Mouse (Mus musculus) gastrocnemius, adult 18-20 months (tissue): ENCODE measurements around the gene Elp5. TPM values are rescaled to one million over a fixed set of nuclear protein-coding genes. Genes with fewer than 3 reads are reported as not detected.
"Not testable (repeated sequence)": the region's sequence is repeated elsewhere in the genome, so short reads cannot be mapped to it uniquely, and the experiment has no call there.

ENCODE experiments used
- DNase-seq: peaks from one replicate; pipeline ENCODE4 v3.0.0; 2021; ENCODE audit warnings: low spot score
- total RNA-seq, 2 experiments: library from RNA; stranded (reverse); gene quantifications; 2 replicates each; pipeline ENCODE4 v1.2.3; 2021

Elp5 gene
- total RNA-seq, 2 experiments from 2014 or later = 35.1 to 35.3 TPM

DNA sequence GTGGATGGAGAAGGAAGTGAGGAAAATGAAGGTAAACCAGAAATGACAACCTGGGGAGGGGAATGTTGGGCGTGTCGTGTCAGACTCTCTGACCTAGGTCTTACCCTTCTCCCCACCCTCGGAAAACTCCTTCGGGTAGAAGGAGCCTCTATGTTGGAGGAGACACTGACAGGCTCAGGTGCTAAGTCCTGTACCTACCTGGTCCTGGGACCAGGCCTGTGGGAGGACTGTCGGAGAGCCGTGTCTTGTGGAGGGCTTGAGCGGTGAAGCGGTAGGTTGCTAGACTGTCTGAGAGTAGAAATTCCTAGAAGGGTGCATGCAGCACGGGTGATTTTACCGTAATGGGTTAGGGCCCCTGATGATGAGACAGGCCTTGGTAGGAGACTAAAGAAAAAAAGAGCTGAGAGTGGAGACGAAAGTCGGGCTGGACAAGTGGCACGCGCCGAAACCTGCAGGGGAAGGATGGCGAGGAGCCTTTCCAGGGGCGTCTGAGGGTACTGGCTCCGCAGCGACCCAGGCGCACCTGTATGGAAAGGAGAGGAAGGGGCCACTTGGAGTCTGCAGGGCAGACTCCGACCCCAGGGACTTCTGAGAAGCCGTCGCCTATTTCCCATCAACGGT is 17.6 kb downstream of the Elp5 start, which contains the start of gene Cldn7:
TSS of gene Cldn7 (plus strand) at position 130 of the 621 bp plus-strand sequence.
- DNase-seq = no peak

DNA sequence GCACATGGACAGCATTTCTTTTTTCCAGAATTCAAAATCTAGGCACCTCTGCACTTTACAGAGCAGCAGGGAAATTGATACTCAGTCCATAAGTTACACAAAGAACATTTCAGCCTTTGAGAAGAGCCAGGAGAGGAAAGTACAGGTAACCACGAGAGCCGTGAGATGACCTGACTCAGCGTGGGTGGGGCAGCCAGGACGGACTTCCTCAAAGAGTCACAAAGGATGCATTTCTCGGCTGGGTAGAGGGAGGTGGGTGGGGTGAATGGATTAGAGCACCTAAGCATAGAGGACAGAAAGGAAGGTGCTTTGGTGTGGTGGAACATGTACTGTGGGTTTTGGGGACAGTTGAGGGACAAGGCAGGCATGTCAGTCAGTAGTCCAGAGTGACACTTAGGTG is 20.5 kb downstream of the Elp5 start:
- DNase-seq = no peak

DNA sequence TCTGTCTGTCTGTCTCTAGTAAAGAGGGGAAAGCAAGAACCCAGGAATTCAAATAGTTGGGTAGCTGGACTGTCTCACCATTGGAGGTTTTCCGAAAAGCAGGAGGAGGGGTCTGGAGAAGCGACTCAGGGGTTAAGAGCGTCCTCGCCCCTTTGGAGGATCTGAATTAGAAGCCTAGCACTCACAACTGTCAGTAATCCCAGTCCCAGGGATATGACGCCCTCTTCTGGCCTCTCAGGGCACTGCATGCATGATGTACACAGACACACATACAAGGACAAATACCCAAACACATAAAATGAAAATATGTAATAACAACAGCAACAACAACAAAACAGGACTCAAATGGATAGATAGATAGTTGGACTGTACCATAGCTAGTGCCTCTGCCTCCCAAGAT is 21.7 kb downstream of the Elp5 start:
- DNase-seq = no peak

DNA sequence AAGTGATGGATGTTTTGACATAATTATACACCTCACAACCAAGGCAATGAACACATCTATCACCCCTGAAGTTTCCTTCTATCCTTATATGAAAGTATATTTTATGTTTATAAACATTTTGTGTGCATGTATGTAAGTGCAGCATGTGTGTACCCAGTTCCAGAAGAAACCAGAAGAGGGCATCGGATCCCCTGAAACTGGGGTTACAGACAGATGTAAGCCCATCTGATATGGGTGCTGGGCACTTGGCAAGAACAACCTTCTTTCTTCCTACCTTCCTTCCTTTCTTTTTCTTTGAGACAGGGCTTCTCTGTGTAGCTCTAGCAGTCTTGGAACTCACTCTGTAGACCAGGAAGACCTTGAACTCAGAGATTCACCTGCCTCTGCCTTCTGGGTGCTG is 26.1 kb downstream of the Elp5 start:
- DNase-seq = no peak

DNA sequence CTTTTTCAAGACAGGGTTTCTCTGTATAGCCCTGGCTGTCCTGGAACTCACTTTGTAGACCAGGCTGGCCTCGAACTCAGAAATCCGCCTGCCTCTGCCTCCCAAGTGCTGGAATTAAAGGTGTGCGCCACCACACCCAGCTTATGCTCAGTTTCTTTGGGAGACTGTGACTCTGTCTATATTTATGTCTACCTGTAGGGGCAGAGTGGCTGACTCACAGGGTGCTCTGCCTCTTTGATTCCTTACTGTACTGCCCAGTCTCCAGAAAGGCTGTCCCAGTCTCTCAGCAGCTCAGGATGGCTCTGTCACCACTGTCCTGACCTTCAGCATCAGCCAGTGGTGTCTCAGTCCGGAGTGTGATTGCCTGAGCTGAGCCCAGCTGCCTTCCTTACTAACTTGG is 26.7 kb downstream of the Elp5 start:
- not testable (repeated sequence) for DNase-seq

DNA sequence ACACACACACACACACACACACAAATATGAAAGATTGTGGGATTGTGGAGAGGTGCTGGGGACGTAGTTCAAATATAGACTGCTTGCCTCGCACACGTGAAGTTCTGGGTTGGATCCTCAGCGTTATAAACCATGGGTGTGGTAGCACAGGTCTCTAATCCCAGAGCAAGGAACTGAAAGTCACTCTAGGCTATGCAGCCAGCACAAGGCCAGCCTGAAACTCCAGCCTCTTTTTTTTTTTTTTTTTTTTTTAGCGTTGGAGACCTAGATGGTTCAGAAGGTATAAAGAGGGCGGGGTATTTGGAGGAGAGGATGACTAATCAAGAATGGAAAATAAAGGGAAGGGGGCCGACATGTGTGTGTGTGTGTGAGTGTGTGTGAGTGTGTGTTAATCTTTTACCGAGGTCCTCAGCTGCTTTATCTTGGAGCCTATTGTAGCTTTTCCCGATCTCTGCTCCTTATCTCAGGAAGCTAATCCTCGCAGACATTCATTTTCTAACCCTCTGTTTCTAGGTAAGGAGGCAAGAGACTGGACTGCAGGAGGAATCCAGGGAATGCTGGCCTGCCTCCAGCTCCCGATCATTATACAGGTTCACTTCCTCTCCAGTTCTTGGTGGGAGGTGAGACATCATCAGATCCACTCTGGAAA is 28.9 kb downstream of the Elp5 start:
- DNase-seq = no peak

DNA sequence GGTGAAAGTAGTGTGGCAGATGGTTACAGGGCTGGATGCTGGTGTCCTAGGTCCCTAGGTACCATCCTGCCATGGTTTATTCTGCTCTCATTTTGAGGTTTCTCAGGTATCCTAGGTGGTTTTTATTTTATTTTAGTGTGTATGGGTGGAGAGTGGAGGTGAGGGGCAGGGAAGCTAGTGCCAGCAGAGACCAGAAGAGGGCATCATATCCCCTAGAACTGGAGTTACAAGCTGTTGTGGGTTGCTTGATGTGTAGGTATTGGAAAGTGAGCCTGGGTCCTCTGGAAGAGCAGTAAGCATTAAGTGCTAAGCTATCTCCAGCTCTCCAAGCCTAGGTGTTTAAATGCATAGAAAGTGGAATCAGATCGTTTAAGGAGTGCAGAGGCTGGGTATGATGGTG is 30.0 kb downstream of the Elp5 start:
- DNase-seq = no peak

DNA sequence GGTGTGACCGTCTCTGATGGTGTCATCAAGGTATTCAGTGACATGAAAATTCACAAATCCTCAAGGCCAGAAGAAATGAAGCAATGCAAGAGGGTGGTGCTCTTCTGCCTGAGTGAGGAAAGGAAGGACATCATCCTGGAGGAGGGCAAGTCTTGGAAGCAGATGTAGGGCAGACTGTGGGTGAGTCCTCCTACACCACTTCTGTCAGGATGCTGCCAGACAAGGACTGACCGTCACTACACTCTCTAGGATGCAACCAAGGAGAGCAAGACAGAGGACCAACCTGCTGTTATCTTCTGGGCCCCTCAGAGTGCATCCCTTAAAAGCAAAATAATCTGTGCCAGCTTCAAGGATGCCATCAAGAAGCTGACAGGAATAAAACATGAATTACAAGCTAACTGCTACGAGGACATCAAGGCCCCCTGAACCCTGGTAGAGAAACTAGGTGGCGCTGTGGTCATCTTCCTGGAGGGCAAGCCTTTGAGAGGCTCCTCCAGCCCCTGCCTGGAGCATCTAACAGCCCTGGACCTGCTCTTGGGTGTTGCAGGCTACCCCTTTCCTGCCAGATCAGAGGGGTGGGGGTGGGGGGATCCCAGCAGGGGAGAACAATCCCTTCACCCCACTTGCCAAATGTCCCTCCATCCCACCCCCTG is 31.4 kb downstream of the Elp5 start:
- peak; percentile 31 for DNase-seq

DNA sequence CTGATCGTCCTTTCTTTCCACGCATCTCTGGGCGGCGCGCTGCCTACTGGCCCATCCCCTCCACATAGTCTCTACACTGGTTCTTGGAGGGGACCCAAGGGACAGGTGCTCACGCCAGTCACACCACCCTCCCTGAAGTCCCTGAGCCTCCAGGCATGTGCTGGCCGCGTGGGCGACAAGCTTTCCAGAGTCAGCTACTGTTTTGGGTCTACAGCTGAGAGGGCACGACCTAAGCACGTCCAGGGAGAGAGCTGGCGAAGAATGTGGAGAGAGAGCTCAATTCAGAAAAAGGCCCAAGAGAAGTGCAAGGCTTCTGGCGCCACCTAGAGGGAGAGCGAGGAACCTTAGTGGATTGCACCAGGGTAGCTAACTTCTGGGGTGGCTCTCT is 33.6 kb downstream of the Elp5 start:
- DNase-seq = peak; percentile 95

DNA sequence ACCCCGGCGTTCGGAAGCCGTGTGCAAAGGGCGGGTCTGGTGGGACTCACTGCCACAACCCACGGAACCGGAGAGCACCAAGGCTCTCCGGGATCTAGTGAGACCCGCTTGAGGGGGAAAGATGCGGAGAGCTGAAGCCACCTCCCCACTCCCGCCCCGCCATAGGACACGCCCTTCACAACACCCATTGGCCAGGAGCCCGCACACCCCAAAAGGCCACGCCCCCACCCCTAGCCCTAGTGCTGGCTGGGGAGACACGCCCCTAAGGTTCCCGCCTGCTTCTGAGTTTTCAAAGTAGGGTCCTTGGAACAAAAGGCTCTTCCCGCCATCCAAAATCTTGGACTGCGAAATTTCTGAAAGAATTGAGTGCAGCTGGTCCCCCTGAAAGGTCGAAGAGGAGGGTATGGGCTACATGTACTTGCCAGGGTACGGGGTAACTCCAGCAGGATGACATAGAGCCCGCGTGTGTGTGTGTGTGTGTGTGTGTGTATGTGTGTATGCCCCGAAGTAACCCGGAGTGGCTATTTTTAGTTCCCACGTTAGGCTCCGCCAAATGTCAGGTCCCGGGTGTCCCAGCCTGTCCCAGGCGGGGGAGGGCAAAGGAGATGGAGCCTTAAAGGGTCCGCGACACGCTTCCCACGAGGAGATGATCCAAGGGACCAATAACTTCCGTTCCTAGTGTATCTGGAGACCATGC is 34.1 kb downstream of the Elp5 start, which contains the start of gene Slc2a4:
TSS of gene Slc2a4 (minus strand) at position 123 of the 697 bp plus-strand sequence.
- peak; percentile 96 for DNase-seq

DNA sequence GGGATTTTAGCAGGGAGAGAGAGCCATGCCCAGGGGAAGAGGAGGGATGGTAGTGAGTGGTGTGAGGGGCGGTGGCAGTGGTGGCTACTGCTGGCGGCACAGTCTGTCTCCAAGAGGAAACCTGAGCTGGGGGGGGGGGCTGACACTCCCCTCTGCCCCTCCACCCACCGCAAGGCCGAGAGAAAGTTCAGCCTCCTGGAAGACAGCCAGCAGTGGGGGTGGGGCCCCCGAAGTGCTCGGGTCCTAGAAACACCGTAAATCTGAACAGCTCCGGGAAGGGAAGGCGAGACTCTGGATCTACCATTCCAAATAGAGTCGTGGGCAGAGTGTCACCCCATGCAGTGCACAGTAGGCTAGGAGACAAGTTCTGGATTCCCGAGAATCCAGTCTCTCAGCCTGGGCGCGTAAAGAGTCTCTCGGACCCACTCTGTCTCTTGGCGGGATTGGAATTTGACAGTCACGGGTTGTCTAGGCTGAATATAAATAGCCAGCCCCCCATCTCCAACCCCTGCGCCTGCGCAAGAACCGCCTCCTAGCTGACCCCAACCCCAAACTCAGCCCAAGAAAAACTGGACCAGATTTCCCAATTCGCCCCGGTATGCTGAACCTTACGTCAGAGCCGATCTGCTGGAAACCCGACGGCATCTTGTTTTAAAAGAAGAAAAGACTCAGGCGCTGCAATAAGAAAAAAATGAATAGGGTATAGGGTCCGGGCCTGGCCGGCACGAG is 34.8 kb downstream of the Elp5 start:
- peak; percentile 88 for DNase-seq

DNA sequence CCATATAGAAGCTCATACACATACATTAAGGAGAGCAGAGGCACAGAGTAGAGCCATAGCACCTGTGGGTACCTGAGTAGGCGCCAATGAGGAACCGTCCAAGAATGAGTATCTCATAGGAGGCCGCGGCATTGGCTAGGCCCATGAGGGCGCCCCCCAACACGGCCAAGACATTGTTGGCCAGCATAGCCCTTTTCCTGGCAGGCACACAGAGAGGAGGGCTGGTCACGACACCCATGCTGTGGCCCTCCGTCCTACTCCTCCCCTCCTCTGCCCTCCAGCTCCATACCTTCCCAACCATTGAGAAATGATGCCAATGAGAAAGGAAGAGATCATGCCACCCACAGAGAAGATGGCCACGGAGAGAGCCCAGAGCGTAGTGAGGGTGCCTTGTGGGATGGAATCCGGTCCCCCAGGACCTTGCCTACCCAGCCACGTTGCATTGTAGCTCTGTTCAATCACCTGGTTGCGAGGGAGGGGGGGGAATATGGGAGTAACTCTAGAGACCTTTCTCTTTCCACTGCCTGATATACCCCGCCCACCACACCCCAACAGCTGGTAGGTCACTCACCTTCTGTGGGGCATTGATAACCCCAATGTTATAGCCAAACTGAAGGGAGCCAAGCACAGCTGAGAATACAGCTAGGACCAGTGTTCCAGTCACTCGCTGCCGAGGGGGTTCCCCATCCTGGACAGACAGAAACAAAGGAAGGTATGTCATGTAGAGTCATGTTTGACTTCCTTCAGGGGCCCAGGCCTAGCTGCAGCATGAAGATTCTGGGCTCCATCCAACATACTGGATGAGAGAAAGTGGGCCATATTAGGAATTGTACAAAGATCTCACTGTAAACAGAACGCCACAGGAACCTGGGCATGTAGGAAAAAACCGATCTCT is 36.1 kb downstream of the Elp5 start:
- no peak for DNase-seq

DNA sequence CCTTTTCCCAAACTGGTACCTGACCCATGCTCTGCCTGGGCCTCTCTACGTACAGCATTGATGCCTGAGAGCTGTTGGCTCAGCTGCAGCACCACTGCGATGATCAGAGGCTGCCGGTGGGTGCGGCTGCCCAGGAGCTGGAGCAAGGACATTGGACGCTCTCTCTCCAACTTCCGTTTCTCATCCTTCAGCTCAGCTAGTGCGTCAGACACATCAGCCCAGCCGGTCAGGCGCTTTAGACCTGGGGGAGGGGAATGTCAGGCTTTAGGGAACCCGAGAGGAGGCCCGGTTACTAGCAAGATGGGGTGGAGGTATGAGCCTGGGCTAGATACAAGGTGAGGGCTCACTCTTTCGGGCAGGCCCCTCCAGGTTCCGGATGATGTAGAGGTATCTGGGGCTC is 37.1 kb downstream of the Elp5 start:
- DNase-seq = peak; percentile 24

DNA sequence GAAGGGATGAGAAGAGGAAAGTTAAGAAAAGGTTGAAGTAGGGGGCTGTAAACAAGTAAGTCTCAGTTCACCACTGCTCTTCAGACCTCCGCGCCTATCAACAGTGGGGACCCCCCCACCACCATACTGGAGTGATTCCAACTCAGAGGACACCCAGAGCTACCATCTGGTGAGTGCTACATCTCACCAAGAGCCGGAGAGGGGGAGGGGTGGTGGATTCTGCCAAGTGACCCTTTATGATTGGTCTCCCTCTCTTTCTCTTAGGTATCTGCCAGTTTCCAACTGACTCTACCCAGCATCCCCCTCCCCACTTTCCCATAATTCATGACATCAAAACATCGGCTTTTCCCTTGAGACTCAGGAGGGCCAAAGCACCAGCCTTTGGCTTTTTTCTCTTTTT is 41.4 kb downstream of the Elp5 start:
- peak; percentile 30 for DNase-seq

DNA sequence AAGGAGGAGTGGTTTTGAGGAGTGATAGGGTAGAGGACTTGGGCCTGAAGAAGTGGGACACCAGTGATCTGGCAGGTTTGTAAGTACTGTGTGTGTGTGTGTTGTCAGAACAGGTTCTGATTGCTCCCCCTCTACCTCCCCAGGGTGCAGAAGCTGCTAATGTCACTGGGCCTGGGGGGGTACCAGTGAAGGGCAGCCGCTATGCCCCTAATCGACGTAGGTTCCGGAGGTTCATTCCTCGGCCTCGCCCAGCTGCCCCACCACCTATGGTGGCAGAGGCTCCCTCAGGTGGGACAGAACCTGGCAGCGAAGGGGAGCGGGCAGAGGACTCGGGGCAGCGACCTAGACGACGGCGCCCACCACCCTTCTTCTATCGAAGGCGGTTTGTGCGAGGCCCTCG is 42.6 kb downstream of the Elp5 start:
- no peak for DNase-seq

DNA sequence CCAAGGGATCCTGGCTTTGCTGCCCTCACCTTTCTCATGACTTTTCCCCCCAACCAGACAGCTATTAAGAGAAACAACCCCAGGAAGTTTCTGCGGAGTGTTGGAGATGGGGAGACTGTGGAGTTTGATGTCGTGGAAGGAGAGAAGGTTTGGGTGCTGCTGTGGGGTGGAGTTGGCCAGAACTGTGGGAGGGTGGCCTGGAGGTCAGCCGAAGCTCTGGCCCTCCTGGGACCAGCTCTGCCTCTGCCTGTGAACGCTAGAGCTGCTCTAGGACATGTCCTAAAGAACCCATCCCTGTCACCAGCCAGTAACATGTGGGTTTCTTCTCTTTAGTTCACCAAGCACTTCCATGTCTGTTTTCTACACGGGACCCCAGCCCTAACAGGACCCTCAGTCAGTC is 43.1 kb downstream of the Elp5 start:
- DNase-seq = peak; percentile 30

DNA sequence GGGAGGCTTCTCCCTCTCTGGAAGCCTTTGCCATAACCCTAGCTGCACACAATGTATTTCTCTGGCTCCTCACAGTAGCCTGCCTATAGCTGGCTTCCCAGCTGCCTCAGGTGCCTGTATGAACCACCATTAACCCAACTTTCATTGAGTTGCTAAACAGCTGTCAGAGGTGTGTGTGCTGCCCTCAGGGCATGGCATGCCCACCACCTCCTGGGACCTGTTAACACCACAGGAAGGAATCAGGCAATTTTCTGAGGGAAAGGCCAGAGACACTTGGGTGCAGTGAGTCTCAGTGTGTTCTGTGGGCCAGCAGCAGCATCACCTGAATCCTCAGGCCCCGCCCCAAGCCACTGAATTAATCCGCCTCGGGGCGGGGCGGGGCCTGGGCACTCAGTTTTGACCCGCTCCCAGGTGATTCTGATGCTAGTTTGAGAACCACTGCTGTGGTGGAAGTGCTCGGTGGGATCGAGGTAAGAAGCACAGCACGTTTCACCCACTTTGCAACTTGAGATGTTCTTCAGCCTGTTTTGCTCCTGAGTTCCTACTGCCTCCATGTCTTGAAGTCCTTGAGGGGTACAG is 43.8 kb downstream of the Elp5 start:
- no peak for DNase-seq

DNA sequence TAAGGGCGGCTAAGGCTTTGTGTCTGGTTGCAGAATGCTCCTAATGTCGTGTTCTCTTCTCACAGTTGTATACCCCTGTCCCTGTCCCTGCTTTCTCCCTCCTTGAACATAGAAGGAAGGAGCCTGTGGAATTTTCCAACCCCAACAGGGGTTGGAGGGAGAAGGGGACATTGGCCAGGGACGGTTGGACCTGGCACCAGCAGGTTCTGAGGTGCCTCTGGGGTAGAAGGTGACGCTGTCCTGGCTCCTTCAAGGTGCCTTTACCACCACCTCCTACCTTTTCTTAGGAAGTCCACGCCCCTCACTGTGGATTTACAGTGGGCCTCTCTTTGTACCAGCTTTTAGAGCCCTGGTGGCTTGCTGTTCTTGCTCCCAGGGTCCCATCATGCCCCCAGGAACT is 44.5 kb downstream of the Elp5 start:
- no peak for DNase-seq

DNA sequence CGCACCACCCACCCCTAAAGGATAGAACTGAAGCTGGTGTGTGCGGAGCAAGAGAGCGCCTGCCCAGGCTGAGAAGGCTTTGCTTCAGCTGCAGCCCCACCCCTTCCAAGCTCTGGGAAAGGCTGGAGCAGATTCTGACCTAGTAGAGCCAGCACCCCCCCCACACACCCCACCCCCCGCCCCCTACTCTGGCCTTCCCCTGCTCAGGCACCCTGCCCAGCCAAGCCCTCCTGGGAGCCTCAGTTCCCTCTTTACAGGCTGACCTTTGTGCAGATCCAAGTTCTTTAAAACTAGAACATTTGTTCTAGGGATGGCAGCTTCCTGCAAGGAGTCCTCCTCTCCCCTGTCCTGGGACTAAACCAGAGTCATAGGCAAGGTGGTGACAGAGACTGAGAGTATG is 44.9 kb downstream of the Elp5 start:
- DNase-seq = peak; percentile 71

DNA sequence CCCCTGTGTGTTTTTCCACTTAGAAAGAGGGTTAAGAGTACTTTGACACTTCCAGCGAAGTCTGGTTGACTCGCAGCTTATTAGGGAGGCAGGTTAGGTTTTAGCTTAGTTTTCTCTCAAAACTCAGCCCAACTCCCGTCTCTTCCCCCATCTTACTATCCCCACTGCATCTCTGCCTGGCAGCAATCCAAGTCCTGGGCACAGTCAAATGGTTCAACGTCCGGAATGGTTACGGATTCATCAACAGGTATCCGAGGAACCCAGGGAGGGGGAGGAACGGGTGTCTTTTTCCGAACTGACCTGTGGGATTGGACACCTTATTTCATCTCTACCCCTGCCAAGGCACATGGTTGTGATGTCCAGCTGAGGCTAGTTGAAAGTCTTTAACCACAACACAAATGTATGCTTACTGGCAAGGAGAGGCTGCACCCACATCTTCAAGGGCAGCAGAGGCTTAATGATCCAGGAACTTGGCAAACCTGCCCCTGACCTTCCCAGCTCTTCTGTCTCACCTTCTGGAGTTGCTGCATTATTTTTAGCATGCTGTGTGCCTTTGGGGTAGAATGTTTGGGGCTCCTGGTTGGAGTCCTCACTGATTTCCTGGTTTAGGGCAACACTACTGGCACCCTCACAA is 45.5 kb downstream of the Elp5 start:
- peak; percentile 42 for DNase-seq
